Mouse (Mus musculus): Measurements from ENCODE around the gene Usp22.

DNA sequence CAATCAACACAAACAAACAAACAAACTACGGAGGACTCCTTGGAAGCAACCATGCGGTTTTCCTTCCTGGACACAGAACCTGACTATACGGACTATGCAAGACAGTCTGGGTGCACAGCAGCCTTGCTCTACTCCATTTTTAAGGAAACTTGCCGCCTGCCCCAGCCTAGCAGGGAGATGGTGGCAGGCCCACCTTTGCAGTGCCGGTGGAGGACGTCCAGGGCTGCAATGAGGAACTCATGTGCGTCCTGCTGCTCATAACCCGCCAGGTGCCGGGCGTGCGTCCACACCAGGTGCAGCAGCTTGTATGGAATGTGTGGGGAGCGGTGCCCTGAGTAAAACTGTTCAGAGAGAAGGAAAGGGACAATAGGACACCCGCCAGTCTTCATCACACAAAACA is 13.7 kb downstream of the Usp22 start:
- TF ChIP-seq EP300 (IDR thresholded peaks at IDR 0.05; ENCODE audit: low read depth) (no peak), CTCF (IDR thresholded peaks at IDR 0.05; ENCODE audit: low read depth) (no peak)
